Mouse (Mus musculus): ENCODE data around the gene Cenpe. TPM values are rescaled to one million over a fixed set of nuclear protein-coding genes. Genes with fewer than 3 reads are reported as not detected.
A peak's percentile ranks its signal among the peaks of the same experiment; 100 is the strongest.

Cenpe gene
- polyA plus RNA-seq, 1 experiment from 2014 or later, result 15.2 TPM

DNA sequence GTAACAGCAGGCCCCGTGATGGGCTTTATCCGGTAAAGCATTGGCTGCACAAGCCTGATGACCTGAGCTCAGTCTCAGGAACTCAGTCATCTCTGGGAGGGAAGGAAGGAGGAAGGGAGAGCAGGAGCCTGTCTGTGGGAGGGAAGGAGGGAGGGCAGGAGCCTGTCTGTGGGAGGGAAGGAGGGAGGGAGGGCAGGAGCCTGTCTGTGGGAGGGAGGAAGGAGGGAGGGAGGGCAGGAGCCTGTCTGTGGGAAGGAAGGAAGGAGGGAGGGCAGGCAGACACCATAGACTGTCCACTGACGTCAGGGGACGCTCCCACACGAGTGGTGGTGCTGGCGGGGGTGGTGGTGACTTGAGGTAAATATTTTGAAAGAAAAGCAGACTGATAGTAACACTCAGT is 36.8 kb downstream of the Cenpe start:
- Histone ChIP-seq H3K36me3 (peaks cover 54% of the 10 kb centered on the region), H3K4me3 (no peak overlapping the region), H3K27ac (no peak overlapping the region), H3K27me3 (no peaks in the 10 kb centered on the region), H3K9ac (no peak overlapping the region), H3K9me3 (replicated peaks) (no peaks in the 10 kb centered on the region), H3K4me2 (no peak overlapping the region), H3K4me1 (replicated peaks) (no peaks in the 10 kb centered on the region)
- 76% methylated on average over 6 of the region's 6 CpGs for WGBS
- ATAC-seq (replicated peaks; ENCODE audit: insufficient number of reproducible peaks, insufficient read depth, low FRiP score, low read depth), result 0 out of 2 replicates have a peak, but pooled peaks have one; percentile 43

DNA sequence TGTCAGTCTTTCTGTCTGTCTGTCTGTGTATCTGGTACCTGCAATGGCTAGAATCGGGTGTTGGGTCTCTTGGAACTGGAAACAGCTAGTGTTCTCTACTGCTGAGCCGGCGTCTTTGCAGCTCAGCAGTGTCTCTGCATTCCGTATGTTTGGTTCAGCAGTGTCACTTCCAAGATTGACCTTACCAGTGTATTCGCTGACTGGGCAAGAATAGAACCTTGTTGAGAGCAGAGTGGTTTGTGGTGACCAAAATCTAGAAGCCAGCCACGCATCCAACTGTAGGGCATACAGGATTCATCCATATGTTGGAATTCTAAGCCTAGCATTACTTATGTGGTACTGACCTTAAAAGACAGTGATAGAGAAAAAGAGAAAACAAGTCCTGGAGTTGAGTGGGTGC is 39.5 kb downstream of the Cenpe start:
- no peaks in the 10 kb centered on the region for H3K9me3 ChIP-seq (replicated peaks)
- WGBS, result 91% methylated on average over 6 of the region's 6 CpGs
- no peak overlapping the region for H3K4me3 ChIP-seq
- ATAC-seq (replicated peaks; ENCODE audit: insufficient number of reproducible peaks, insufficient read depth, low FRiP score, low read depth), result no peak
- no peak overlapping the region for H3K27ac ChIP-seq
- H3K27me3 ChIP-seq, result no peaks in the 10 kb centered on the region
- H3K36me3 ChIP-seq, result peaks cover 63% of the 10 kb centered on the region
- H3K9ac ChIP-seq, result no peak overlapping the region
- no peak overlapping the region for H3K4me2 ChIP-seq
- H3K4me1 ChIP-seq (replicated peaks), result no peaks in the 10 kb centered on the region

DNA sequence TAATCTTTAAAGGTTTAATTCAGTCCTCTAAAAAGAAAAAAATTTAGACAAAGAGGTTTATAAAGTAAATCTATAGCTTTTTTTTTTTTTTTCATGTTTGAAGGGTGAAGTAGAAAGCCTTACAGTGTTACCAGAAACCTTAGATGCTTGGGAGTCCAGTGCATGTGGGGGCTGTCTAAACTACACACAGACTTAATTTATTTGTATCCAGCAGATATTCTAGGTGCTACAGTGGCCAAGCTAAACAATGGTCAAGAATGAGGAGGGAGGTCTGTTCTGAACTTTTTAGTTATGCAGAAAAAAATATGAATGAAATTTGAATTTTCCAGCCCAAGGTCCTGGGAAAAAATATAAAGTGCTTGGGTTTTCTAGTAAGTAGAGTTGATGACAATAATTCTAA is 42.4 kb downstream of the Cenpe start:
- no peak overlapping the region for H3K4me3 ChIP-seq
- H3K27ac ChIP-seq, result no peak overlapping the region
- H3K4me1 ChIP-seq (replicated peaks), result no peaks in the 10 kb centered on the region
- no peak overlapping the region for H3K9ac ChIP-seq
- peaks cover 64% of the 10 kb centered on the region for H3K36me3 ChIP-seq
- ATAC-seq (replicated peaks; ENCODE audit: insufficient number of reproducible peaks, insufficient read depth, low FRiP score, low read depth), result no peak
- no peaks in the 10 kb centered on the region for H3K9me3 ChIP-seq (replicated peaks)
- H3K4me2 ChIP-seq, result no peak overlapping the region
- no peaks in the 10 kb centered on the region for H3K27me3 ChIP-seq

DNA sequence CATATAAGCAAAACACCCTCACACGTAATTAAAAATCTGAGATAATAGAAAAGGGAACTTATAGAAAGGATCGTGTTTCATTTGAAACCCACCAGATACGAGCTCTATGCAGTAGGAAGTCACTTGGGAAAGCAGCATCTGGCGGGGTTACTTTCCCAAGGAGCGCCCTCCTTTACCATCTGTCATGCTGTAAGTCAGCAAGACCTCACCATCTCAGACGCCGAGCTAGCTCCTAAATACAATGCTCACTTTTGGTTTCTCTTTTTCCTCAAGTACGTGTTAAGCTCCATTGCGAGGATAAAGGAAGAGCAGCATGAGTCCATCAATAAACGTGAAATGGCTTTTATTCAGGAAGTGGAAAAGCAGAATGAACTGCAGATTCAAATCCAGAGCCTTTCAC is 46.6 kb downstream of the Cenpe start:
- no peak overlapping the region for H3K9ac ChIP-seq
- 91% methylated on average over 10 of the region's 10 CpGs for WGBS
- H3K27ac ChIP-seq, result no peak overlapping the region
- no peak overlapping the region for H3K4me3 ChIP-seq
- H3K9me3 ChIP-seq (replicated peaks), result no peaks in the 10 kb centered on the region
- no peaks in the 10 kb centered on the region for H3K27me3 ChIP-seq
- H3K36me3 ChIP-seq, result peaks cover 85% of the 10 kb centered on the region
- H3K4me1 ChIP-seq (replicated peaks), result no peaks in the 10 kb centered on the region
- H3K4me2 ChIP-seq, result no peak overlapping the region
- no peak for ATAC-seq (replicated peaks; ENCODE audit: insufficient number of reproducible peaks, insufficient read depth, low FRiP score, low read depth)

DNA sequence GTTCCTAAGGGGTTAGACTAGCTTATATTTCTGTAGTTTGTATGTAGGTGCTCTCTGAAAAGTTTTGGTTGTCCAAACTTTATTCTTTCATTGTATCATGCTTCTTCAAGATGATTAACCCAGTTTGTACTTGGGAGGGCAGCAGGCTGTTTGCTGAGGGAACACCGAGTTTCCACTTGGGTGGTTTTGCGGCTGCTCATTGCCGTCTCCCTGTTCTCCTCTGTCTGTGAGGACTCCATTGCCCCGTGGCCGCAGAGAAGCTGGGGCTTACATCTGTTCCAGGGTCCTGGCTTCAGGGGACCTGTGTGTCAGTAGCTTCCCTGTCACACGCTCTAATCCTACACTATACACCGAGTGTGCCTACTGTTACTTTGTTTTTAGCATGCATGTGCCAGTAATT is 47.9 kb downstream of the Cenpe start:
- 93% methylated on average over 7 of the region's 7 CpGs for WGBS
- H3K4me1 ChIP-seq (replicated peaks), result no peaks in the 10 kb centered on the region
- H3K36me3 ChIP-seq, result peaks cover 90% of the 10 kb centered on the region
- H3K27ac ChIP-seq, result no peak overlapping the region
- H3K9me3 ChIP-seq (replicated peaks), result no peaks in the 10 kb centered on the region
- H3K4me3 ChIP-seq, result no peak overlapping the region
- H3K9ac ChIP-seq, result no peak overlapping the region
- no peak for ATAC-seq (replicated peaks; ENCODE audit: insufficient number of reproducible peaks, insufficient read depth, low FRiP score, low read depth)
- H3K27me3 ChIP-seq, result no peaks in the 10 kb centered on the region
- H3K4me2 ChIP-seq, result no peak overlapping the region

DNA sequence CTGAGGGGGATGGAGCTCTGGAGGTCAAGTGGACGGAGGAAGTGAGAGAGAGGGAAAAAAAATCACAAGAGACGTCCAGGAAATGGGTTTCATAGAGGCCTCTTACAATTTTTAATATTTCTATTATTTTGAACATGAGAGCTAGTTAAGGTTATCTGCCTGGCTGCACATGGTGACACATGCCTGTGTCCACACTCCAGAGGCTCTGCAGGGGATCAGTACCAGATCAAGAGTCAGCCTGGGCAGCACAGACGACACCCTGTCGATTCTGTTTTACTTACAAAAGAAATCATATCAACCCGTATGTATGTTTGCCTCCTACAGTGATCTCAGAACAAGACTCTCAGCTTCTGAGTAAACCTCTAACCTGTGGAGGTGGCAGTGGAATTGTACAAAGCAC is 56.3 kb downstream of the Cenpe start:
- Histone ChIP-seq H3K27me3 (no peaks in the 10 kb centered on the region), H3K36me3 (peaks cover 69% of the 10 kb centered on the region), H3K27ac (no peak overlapping the region), H3K4me3 (no peak overlapping the region), H3K4me1 (replicated peaks) (no peaks in the 10 kb centered on the region), H3K9ac (no peak overlapping the region), H3K9me3 (replicated peaks) (no peaks in the 10 kb centered on the region), H3K4me2 (no peak overlapping the region)
- 89% methylated on average over 5 of the region's 5 CpGs for WGBS
- no peak for ATAC-seq (replicated peaks; ENCODE audit: insufficient number of reproducible peaks, insufficient read depth, low FRiP score, low read depth)

DNA sequence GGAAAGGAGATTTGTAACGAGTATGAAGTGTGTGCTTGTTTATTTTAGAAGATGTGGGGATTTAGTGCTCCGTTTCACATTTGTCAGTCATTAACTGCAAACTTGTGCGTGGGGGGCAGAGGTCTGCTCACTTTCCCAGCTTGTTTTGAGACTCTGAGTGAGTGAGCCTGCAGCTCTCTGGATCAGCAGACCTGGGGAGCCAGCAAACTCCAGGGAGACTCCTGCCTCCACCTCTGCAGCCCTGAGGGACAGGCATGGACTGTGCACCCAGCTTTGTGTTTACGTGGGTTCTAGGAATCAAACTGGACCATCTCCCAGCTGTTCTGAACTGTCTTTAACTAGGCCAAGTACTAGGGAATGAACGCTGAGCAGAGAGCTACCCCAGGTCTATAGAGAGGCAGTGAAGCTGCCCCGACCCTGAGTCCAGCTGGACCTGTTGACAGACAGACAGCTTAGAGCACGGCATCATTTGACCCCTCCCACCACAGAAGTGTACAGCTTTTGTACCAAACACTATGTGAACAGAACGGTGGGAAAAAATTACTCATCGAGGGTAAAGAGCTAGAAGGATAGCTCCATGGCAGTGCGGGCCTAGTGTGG is 57.2 kb downstream of the Cenpe start:
- Histone ChIP-seq H3K4me1 (replicated peaks) (no peaks in the 10 kb centered on the region), H3K4me3 (no peak overlapping the region), H3K4me2 (no peak overlapping the region), H3K27me3 (no peaks in the 10 kb centered on the region), H3K9ac (no peak overlapping the region), H3K36me3 (peaks cover 62% of the 10 kb centered on the region), H3K9me3 (replicated peaks) (no peaks in the 10 kb centered on the region), H3K27ac (no peak overlapping the region)
- WGBS, result 81% methylated on average over 10 of the region's 10 CpGs
- no peak for ATAC-seq (replicated peaks; ENCODE audit: insufficient number of reproducible peaks, insufficient read depth, low FRiP score, low read depth)

DNA sequence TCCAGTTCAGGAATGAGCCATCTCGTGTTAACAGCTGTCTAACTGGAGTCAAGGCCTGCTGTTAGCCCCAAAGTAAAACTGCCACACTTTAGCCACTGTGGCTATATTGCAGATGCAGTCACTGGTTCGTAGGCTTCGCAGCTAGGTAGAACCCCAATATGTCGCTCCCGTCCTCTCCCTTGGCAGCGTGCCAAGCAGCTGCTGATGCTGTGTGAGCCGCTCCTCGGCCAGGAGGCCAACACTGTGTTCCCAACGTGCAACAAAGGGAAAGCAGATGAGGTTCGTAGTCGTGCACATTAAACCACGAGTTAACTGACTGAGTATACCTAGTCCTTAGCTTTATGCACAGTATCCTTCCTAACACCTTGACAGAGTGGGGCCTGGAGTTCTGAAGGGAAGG is 60.3 kb downstream of the Cenpe start:
- Histone ChIP-seq H3K9me3 (replicated peaks) (no peaks in the 10 kb centered on the region), H3K4me3 (no peak overlapping the region), H3K27ac (no peak overlapping the region), H3K4me2 (no peak overlapping the region), H3K9ac (no peak overlapping the region), H3K4me1 (replicated peaks) (no peaks in the 10 kb centered on the region), H3K27me3 (no peaks in the 10 kb centered on the region), H3K36me3 (peaks cover 35% of the 10 kb centered on the region)
- ATAC-seq (replicated peaks; ENCODE audit: insufficient number of reproducible peaks, insufficient read depth, low FRiP score, low read depth), result no peak
- WGBS, result 74% methylated on average over 12 of the region's 12 CpGs

DNA sequence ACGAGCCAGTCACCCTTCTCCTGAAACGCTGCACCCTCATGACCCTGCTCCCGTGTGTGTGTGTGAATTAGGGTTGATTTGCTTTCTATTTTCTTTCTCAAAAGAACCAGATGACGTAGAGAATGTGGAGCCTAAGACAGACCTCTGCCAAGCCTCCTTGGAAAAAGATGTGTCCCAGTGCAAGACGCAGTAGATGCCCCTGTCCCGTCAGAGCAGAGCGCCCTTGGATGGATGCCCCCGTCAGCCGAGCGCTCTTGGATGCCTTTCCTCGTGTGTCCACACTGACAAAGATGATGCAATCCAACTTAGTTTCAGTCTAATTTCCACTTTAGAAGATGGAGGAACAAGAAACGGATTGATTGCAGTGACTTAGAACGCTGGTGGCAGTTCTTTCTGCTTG is 60.7 kb downstream of the Cenpe start:
- ATAC-seq (replicated peaks; ENCODE audit: insufficient number of reproducible peaks, insufficient read depth, low FRiP score, low read depth), result no peak
- no peak overlapping the region for H3K9ac ChIP-seq
- no peaks in the 10 kb centered on the region for H3K4me1 ChIP-seq (replicated peaks)
- H3K36me3 ChIP-seq, result peaks cover 32% of the 10 kb centered on the region
- 90% methylated on average over 13 of the region's 13 CpGs for WGBS
- H3K4me3 ChIP-seq, result no peak overlapping the region
- H3K27ac ChIP-seq, result no peak overlapping the region
- H3K27me3 ChIP-seq, result no peaks in the 10 kb centered on the region
- no peaks in the 10 kb centered on the region for H3K9me3 ChIP-seq (replicated peaks)
- H3K4me2 ChIP-seq, result no peak overlapping the region

DNA sequence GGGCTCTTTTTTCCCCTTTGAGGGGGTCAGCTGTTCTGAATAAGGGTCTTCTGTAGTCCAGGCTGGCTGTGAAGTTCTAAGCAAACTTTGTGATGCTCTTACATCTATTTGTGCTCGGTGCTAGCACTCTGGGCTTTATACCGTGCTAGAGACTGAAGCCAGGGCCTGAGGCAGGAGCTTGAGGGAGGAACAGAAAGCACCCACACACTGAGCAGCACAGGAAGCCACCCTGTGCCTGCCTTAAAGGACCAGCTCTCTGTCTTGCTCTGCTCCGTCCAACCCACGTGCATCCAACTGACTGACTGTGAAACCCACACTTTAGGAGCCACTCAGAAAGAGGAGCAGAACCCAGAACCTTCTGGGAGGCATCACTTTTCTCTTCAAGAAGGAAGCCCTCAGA is 67.8 kb downstream of the Cenpe start:
- Histone ChIP-seq H3K9me3 (replicated peaks) (no peaks in the 10 kb centered on the region), H3K4me1 (replicated peaks) (peaks cover 3% of the 10 kb centered on the region; the same call in 1 of the 2 replicates), H3K4me2 (no peak overlapping the region), H3K27me3 (no peaks in the 10 kb centered on the region), H3K27ac (no peak overlapping the region), H3K36me3 (no peaks in the 10 kb centered on the region), H3K4me3 (no peak overlapping the region), H3K9ac (no peak overlapping the region)
- ATAC-seq (replicated peaks; ENCODE audit: insufficient number of reproducible peaks, insufficient read depth, low FRiP score, low read depth), result no peak
- 67% methylated on average over 4 of the region's 4 CpGs for WGBS

DNA sequence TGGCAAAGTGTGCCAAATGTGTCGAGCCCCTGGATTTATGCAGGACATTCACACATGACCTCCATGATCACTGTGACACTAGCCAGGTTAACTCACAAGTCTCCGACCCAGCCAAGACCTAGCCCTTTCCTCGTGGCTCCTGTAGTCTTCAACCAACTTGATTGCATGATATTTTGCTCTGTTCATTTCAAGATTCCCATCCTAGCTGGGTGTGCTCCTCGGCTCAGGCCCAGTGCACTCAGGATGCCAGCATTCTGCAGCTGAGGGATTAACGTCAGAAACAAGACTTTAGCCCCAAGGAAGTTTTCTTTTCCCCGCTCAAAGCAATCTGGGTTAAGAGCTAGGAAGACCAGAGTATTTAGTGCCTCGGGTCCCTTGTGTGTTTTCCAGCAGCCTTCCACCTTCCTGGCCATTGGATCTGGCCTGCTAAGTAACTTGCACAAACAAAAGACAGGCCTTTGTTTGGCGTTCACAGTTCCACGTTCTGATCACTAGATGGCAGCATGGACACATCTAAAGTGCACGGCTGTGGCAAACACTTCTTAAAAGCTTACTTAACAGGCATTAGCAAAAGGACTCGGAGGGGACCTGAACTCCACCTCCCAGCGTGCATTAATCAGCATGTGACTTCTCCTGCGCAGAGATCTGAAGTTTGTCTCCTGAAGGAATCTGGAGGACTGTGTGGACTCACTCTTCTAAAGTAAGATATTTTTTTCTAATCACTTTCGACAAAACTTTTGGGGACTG is 68.5 kb downstream of the Cenpe start, which contains the start of gene Bdh2:
Gene Bdh2, plus strand, starts transcription at position 553 of the 747 bp plus-strand sequence.
- peak within 1 kb of the TSS; percentile 6; the same call in 1 of the 2 replicates for H3K4me3 ChIP-seq
- 0 out of 2 replicates have a peak, but pooled peaks have one; percentile 28 for ATAC-seq (replicated peaks; ENCODE audit: insufficient number of reproducible peaks, insufficient read depth, low FRiP score, low read depth)
- WGBS, result 26% methylated on average over 14 of the region's 14 CpGs

DNA sequence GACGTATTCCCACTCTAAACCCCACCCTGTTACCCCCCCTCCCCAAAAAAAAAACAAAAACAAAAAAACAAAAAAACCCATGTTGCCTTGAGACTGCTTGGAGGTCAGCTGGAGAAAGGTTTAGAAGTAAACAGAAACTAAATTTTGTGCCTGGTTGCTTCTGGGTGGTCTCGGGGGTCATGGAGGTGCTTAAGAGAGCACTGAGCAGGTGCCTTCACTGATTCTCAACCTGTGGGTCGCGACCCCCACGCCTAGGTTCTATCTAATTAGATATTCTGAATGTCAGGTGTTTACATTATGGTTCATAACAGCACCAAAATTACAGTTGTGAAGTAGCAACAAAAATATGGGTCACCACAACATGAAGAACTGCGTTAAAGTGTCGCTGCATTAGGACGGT is 69.4 kb downstream of the Cenpe start:
- peaks cover 3% of the 10 kb centered on the region; the same call in 1 of the 2 replicates for H3K4me1 ChIP-seq (replicated peaks)
- H3K4me3 ChIP-seq, result no peak overlapping the region
- no peaks in the 10 kb centered on the region for H3K9me3 ChIP-seq (replicated peaks)
- no peaks in the 10 kb centered on the region for H3K36me3 ChIP-seq
- no peak for ATAC-seq (replicated peaks; ENCODE audit: insufficient number of reproducible peaks, insufficient read depth, low FRiP score, low read depth)
- H3K27me3 ChIP-seq, result no peaks in the 10 kb centered on the region
- no peak overlapping the region for H3K27ac ChIP-seq
- no peak overlapping the region for H3K4me2 ChIP-seq
- 81% methylated on average over 8 of the region's 8 CpGs for WGBS
- no peak overlapping the region for H3K9ac ChIP-seq

More for the DNA sequence above, 68.5 kb downstream of the Cenpe start, which contains the start of gene Bdh2:
- Histone ChIP-seq H3K9me3 (replicated peaks) (no peaks in the 10 kb centered on the region), H3K36me3 (no peaks in the 10 kb centered on the region), H3K4me1 (replicated peaks) (peaks cover 3% of the 10 kb centered on the region; the same call in 1 of the 2 replicates), H3K27ac (no peak within 1 kb of the TSS), H3K27me3 (no peaks in the 10 kb centered on the region), H3K9ac (peak within 1 kb of the TSS; percentile 3; the same call in 1 of the 2 replicates), H3K4me2 (peak within 1 kb of the TSS; percentile 48)

Measured in heart, embryonic 15.5 days (tissue).